Mouse (Mus musculus) c-Kit-positive CD71-positive TER-119-negative erythroid progenitor cells, embryonic 14.5 days (primary cell): ENCODE results near the gene Pmf1.

Experiments used
- DNase-seq: peaks from one replicate; pipeline ENCODE4 v3.0.0-alpha.2; 2013; ENCODE audit warnings: low read depth

Gene Pmf1

DNA sequence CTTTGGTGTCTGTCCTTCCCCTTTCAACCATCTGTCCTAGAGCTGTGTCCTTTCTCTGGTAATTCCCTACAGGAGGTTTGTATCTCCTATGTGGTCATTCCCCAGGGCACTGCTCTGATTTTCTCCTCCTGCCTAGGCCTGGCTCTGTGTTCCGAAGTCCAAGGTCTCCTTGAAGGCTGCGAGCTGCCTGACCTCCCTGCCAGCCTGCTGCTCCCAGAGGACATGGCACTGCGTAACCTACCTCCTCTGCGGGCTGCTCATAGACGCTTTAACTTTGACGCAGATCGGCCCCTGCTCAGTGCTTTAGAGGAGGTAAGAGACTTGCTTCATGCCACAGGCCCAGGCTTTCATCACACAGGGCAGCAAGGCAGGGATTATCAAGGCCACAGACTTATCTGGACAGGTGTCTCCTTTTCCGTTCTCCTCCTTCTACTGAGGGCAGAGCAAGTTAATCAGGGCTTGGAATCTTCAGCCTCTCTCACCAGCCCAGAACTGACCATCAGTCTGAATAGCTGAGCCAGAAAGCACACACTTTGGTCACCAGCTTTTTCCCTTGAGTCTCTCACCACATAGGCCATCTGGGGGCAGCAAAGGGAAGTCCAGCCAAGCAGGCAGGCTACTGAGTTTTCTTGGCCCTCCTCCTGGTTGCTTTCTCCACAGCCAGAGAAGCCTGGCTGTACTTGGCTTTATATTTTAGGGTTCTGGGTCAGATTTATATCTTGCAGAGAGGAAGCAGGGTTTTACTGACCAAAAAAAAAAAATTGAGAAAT, 55.5 kb downstream of the Pmf1 start:
- no peak for DNase-seq

DNA sequence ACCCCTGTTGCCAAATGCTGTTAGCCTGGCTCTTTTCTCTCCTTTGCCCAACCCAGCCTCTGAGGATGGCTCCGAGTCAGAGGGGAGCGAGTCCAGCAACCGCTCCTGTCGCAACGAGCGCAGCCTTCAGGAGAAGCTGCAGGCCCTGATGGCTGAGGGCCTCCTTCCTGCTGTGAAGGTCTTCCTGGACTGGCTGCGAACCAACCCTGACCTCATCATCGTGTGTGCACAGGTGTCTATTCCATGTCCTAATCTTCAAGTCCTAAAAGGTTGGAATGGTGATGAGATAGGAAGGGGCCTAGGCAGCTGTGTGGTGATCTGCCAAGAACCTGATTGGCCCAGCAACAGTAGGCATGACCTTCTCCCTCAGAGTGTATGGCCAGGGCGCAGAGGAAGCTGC, 57.2 kb downstream of the Pmf1 start:
- no peak for DNase-seq

GRCm38 (mm10) chr3:88350732-88351131, 59.4 kb downstream of the Pmf1 start:
- no peak for DNase-seq
